Mouse (Mus musculus): ENCODE results near the gene Gm13272.
"Not testable (repeated sequence)": the region's sequence is repeated elsewhere in the genome, so short reads cannot be mapped to it uniquely, and the experiment has no call there.

The Gm13272 gene

DNA sequence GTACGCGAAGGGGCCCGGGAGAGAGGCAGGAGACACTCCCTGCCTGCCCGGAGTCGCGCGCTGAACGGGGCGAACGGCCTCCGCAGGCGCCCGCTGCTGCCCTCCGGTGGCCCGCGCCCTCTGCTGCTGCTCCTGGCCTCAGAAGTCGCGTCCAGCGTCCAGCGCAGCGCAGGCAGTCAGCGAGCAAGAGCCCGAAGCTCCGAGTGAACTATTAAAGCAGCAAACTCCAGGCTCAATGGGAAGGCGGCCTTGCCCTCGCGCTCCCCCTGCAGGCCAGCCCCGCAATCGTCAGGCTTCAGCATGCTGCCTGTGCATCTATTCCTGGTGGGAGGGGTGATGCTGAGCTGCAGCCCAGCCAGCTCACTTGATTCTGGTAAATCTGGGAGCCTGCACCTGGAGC lies at the start of gene Gm13272:
TSS of gene Gm13272 (plus strand) at position 301 of the 400 bp plus-strand sequence.
- not testable (repeated sequence) for DNase-seq

DNA sequence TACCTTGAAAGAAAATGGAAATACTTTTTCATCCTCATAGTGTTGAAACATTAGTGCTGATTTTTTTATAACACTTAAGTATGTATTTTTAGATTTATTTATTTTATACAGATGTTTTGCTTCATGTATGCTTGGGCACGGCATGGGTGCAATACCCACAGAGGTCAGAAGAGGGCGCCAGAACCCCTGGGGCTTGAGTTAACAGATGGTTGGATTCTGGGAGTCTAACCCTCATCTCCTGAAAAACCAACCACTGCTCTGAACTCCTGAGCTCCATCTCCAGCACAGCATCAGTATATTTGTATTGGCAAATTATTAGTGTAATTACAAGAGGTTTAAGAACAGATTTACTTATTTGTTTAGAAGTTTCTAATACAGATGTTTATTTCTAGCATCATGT lies 41.2 kb upstream of the Gm13272 start:
- no peak for DNase-seq

DNA sequence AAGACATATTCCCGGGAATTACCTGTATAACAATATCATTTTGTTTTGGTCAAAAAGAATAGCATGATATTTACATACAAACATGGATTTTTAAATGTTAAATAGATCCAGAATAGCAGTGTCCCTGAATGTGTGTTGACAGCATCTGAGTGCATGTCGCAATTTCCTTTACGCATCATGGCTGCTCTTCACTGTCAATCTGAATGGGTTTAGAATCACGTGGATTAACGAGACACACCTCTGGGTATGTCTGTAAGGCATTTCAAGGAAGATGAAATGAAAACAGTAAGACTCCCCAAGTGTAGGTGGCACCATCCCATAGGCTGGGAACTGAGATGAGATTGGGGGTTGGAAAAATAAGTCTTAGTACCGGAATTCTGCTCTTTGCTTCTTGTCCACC lies 40.6 kb upstream of the Gm13272 start:
- no peak for DNase-seq

DNA sequence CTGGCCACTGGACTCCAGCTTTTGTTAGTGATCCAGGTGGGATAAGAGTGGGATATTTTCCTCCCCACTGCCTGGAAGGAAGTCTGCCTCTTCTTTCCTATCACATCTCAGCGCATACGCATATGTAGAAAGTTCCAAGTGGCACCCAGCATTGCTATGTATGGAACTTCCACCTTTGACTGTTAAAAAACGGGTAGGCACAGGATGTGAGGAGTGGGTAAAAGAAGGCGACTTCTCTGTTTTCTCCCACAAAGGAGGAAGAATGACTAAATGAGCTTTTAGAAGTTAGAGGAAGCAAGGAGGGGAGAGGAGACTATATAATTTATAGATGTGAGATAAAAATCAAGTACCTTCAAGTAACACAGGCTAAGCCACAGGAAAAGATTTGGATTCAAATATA lies 38.2 kb upstream of the Gm13272 start:
- DNase-seq, result no peak

DNA sequence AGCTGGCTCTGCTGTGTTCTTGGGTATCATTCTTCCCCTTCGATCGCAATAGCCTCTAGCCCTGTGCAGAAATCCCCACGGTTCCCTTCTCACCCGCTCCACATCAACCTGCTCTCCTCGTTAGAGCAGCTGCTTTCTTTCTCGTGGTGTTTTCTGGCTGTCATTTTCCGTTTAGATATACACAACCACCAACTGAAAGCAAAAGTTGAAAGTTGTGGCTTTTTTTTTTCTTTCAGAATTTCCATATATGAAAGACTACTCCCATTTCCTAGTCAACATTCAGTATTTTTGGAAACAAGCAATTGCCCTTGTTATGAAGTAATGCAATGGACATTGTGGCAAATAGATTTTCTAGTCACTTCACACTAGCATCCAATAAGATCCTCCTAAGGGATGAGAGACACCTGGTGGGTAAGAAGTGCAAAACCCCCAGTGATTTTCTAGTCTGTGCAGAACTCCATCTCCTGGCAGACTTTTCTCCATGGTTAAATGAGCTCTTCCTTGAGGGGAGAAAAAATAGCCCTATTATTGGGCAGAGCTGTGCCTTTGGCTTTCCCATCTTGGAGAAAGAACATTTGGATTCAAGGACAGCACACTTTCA lies 36.8 kb upstream of the Gm13272 start:
- no peak for DNase-seq

DNA sequence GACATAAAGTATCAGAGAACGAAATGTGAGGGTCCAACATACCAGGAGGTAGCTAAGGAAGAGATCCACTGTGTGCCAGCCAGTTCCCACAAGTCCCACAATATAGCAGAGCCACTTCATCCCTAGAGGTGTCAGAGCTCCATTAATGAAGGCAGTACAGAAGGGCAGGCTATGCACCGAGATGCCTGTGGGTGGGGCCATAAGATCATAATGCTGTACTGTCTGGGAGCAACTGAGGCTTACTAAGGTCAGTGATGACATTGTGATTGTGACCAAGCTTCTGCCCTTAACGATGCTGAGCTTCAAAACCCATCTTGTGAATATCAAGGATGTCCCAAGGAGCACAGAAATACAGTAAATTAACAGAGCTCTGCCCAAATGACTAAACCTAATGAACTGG lies 35.4 kb upstream of the Gm13272 start:
- no peak for DNase-seq

DNA sequence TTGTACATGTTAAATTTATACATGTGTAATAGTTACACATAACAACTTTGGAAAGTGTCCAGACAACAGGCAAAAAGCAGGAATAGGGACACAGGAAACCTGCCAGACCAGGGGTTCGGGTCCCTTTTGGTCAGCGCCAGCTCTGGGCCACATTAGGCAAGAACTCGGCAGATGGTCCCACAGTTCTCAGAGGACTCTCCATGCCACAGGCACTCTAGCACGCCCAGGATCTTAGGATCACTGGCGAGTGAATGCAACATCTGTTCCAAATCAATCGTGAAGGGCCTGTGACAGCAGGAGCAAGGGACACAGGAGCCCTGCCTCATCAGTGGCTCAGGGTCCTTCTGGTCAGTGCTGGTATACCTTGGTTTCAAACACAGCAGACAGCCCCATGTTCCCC lies 29.7 kb upstream of the Gm13272 start:
- no peak for DNase-seq

DNA sequence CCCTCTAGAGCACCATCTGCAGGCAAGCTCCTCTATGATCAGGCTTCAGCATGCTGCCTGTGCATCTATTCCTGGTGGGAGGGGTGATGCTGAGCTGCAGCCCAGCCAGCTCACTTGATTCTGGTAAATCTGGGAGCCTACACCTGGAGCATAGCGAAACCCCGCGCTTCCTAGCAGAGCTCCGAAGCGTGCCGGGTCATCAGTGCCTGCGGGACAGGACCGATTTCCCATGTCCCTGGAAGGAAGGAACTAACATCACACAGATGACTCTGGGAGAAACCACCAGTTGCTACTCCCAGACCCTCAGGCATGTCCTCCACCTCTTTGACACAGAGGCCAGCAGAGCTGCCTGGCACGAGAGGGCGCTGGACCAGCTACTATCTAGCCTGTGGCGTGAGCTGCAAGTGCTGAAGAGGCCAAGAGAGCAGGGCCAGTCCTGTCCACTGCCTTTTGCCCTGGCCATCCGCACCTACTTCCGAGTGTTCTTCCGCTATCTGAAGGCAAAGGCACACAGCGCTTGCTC lies 24.8 kb upstream of the Gm13272 start, which contains the start of gene Gm13271:
TSS of gene Gm13271 (plus strand) at position 51 of the 523 bp plus-strand sequence.
- DNase-seq, result peak; percentile 94

DNA sequence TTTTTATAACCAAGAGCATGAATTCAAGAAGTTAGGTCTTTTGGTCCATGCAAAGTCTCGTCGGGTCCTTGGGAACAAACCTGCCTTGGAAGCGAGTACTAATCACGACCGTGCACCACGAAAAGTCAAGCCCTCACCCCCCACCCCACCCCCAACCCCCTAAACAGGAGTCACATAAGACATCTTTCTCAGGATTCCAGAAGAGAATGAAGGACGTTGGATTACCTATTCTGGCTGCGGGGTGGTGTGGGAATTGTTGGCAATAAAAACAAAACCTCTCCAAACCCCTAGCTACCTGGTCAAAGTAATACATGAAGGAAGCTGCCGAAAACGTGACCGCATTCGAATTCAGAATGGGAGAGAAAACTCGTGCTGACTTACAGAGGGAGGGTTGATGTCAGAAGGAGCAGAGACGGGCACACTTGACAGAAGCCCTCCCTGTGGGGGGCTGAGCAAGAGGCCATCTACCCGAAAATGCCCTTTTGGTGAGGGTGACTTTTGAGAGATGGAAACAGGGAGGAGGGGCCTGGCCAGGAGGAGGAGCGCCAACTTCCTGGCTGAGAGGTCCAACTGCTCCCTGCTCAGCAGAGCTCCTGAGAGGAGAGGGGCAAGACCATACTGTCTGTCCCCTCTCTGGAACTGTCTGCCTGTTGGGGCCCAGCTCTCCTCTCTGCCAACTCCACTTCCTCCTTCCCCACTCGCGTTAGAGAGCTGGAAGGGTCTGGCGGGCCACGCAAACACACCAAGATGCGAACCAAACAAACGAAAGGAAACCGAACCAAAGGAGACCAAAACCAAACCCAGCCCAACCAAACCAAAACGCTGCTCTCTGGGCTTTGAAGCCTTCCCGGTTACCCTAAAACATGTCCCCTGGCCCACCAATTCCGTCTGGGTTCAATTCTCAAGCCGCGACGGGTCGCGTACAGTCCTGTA lies 22.8 kb upstream of the Gm13272 start:
- peak; percentile 47 for DNase-seq

DNA sequence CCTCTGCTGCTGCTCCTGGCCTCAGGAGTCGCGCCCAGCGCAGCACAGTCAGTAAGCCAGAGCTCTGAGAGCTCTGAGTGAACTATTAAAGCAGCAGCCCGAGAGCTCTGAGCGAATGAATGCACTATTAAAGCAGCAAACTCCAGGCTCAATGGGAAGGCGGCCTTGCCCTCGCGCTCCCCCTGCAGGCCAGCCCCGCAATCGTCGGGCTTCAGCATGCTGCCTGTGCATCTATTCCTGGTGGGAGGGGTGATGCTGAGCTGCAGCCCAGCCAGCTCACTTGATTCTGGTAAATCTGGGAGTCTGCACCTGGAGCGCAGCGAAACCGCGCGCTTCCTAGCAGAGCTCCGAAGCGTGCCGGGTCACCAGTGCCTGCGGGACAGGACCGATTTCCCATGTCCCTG lies 22.0 kb upstream of the Gm13272 start:
- DNase-seq, result peak; percentile 98

DNA sequence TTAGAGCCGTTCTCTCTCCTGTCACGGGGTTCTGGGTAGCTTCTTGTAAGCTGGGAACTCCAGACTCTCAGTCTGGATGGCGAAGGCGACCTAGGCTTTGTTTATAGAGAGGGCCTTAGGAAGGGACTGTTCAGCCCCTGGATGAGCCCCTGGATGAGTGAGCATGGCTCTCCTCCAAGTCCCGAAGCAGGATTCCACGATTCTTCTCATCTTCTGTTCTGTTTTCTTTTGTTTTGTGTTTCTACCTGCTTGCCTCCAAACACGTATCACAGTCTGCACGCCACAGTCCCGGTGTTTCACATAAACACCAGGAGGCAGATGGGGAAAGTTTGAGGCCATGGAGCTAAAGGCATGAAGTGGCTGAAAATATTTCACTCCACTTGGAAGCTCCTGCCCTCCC lies 20.9 kb upstream of the Gm13272 start:
- DNase-seq, result peak; percentile 76

DNA sequence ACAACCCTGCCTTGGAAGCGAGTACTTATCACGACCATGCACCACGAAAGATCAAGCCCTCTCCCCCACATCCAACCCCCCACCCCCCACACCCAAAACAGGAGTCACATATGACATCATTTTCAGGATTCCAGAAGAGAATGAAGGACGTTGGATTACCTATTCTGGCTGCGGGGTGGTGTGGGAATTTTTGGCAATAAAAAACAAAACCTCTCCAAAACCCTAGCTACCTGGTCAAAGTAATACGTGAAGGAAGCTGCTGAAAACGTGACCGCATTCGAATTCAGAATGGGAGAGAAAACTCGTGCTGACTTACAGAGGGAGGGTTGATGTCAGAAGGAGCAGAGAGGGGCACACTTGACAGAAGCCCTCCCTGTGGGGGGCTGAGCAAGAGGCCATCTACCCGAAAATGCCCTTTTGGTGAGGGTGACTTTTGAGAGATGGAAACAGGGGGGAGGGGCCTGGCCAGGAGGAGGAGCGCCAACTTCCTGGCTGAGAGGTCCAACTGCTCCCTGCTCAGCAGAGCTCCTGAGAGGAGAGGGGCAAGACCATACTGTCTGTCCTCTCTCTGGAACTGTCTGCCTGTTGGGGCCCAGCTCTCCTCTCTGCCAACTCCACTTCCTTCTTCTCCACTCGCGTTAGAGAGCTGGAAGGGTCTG lies 19.9 kb upstream of the Gm13272 start, which contains the start of gene Gm13283:
TSS of gene Gm13283 (plus strand) at position 510 of the 659 bp plus-strand sequence.
- DNase-seq, result peak; percentile 88

DNA sequence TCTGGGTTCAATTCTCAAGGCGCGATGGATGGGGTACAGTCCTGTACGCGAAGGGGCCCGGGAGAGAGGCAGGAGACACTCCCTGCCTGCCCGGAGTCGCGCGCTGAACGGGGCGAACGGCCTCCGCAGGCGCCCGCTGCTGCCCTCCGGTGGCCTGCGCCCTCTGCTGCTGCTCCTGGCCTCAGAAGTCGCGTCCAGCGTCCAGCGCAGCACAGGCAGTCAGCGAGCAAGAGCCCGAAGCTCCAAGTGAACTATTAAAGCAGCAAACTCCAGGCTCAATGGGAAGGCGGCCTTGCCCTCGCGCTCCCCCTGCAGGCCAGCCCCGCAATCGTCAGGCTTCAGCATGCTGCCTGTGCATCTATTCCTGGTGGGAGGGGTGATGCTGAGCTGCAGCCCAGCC lies 19.2 kb upstream of the Gm13272 start:
- DNase-seq, result peak; percentile 76

DNA sequence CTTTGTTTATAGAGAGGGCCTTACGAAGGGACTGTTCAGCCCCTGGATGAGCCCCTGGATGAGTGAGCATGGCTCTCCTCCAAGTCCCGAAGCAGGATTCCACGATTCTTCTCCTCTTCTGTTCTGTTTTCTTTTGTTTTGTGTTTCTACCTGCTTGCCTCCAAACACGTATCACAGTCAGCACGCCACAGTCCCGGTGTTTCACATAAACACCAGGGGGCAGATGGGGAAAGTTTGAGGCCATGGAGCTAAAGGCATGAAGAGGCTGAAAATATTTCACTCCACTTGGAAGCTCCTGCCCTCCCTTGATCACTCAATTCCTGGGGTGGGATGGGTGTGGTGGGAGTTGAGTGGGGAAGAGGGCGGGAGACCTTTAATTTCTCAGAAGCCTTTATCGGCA lies 17.9 kb upstream of the Gm13272 start:
- peak; percentile 94 for DNase-seq

DNA sequence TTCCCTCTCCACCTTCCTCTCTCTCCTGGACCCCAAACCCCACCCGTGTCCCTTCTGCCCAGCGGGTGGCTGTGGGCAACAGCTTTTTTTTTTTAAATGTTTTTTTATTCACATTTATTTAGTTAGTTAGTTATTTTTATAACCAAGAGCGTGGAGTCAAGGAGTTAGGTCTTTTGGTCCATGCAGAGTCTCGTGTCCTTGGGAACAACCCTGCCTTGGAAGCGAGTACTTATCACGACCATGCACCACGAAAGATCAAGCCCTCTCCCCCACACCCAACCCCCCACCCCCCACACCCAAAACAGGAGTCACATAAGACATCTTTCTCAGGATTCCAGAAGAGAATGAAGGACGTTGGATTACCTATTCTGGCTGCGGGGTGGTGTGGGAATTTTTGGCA lies 17.3 kb upstream of the Gm13272 start:
- DNase-seq, result peak; percentile 62

DNA sequence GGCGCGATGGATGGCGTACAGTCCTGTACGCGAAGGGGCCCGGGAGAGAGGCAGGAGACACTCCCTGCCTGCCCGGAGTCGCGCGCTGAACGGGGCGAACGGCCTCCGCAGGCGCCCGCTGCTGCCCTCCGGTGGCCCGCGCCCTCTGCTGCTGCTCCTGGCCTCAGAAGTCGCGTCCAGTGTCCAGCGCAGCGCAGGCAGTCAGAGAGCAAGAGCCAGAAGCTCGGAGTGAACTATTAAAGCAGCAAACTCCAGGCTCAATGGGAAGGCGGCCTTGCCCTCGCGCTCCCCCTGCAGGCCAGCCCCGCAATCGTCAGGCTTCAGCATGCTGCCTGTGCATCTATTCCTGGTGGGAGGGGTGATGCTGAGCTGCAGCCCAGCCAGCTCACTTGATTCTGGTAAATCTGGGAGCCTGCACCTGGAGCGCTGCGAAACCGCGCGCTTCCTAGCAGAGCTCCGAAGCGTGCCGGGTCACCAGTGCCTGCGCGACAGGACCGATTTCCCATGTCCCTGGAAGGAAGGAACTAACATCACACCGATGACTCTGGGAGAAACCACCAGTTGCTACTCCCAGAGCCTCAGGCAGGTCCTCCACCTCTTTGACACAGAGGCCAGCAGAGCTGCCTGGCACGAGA lies 16.1 kb upstream of the Gm13272 start:
- peak; percentile 62 for DNase-seq

DNA sequence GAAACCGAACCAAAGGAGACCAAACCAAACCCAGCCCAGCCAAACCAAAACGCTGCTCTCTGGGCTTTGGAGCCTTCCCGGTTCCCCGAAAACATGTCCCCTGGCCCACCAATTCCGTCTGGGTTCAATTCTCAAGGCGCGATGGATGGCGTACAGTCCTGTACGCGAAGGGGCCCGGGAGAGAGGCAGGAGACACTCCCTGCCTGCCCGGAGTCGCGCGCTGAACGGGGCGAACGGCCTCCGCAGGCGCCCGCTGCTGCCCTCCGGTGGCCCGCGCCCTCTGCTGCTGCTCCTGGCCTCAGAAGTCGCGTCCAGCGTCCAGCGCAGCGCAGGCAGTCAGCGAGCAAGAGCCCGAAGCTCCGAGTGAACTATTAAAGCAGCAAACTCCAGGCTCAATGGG lies 6.1 kb upstream of the Gm13272 start, which contains the start of gene Gm13290:
TSS of gene Gm13290 (plus strand) at position 301 of the 400 bp plus-strand sequence.
- not testable (repeated sequence) for DNase-seq

DNA sequence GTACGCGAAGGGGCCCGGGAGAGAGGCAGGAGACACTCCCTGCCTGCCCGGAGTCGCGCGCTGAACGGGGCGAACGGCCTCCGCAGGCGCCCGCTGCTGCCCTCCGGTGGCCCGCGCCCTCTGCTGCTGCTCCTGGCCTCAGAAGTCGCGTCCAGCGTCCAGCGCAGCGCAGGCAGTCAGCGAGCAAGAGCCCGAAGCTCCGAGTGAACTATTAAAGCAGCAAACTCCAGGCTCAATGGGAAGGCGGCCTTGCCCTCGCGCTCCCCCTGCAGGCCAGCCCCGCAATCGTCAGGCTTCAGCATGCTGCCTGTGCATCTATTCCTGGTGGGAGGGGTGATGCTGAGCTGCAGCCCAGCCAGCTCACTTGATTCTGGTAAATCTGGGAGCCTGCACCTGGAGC lies 3.0 kb upstream of the Gm13272 start, which contains the start of gene Gm13289:
TSS of gene Gm13289 (plus strand) at position 301 of the 400 bp plus-strand sequence.
- DNase-seq, result not testable (repeated sequence)

DNA sequence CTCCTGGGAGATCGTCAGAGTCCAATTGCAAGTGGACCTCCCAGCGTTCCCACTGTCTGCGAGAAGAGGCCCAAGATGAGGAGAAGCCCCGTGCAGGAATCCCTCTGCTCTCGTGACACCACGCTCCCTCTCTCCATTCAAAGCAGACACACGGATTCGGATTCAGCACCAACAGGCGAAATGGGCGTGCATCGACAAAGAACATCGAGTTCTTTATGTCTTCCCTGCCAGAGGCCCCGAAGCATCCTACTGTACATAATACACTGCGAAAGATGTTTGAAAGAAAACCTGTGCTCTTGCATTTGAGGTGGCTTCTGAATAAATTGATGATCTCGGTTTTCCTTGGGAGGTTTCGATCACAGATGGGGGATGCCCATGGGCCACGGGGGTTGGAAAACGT lies 670 bp downstream of the Gm13272 start:
- peak; percentile 54 for DNase-seq

DNA sequence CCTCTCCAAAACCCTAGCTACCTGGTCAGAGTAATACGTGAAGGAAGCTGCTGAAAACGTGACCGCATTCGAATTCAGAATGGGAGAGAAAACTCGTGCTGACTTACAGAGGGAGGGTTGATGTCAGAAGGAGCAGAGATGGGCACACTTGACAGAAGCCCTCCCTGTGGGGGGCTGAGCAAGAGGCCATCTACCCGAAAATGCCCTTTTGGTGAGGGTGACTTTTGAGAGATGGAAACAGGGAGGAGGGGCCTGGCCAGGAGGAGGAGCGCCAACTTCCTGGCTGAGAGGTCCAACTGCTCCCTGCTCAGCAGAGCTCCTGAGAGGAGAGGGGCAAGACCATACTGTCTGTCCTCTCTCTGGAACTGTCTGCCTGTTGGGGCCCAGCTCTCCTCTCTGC lies 2.2 kb downstream of the Gm13272 start, which contains the start of gene Ifnz:
TSS of gene Ifnz (plus strand) at position 301 of the 400 bp plus-strand sequence.
- DNase-seq, result not testable (repeated sequence)

DNA sequence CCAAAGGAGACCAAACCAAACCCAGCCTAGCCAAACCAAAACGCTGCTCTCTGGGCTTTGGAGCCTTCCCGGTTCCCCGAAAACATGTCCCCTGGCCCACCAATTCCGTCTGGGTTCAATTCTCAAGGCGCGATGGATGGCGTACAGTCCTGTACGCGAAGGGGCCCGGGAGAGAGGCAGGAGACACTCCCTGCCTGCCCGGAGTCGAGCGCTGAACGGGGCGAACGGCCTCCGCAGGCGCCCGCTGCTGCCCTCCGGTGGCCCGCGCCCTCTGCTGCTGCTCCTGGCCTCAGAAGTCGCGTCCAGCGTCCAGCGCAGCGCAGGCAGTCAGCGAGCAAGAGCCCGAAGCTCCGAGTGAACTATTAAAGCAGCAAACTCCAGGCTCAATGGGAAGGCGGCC lies 2.7 kb downstream of the Gm13272 start:
- not testable (repeated sequence) for DNase-seq

DNA sequence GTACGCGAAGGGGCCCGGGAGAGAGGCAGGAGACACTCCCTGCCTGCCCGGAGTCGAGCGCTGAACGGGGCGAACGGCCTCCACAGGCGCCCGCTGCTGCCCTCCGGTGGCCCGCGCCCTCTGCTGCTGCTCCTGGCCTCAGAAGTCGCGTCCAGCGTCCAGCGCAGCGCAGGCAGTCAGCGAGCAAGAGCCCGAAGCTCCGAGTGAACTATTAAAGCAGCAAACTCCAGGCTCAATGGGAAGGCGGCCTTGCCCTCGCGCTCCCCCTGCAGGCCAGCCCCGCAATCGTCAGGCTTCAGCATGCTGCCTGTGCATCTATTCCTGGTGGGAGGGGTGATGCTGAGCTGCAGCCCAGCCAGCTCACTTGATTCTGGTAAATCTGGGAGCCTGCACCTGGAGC lies 5.8 kb downstream of the Gm13272 start, which contains the start of gene Gm13276:
TSS of gene Gm13276 (plus strand) at position 301 of the 400 bp plus-strand sequence.
- DNase-seq, result not testable (repeated sequence)
